Mouse (Mus musculus) liver, embryonic 14.5 days (tissue): ENCODE results near the gene Gm49395. TPM values are rescaled to one million over a fixed set of nuclear protein-coding genes. Genes with fewer than 3 reads are reported as not detected.

Experiments used
- ATAC-seq: fragments of 200-750 bp; cut with Nextera tagmentation; 2 replicates; pipeline ENCODE4 v1.8.0; 2017; ENCODE audit warnings: moderate number of reproducible peaks, mild to moderate bottlenecking, moderate library complexity; ENCODE audit not compliant: insufficient read depth
- DNase-seq, 3 experiments: peaks; one replicate each; pipeline ENCODE4 v3.0.0-alpha.2; 2012 to 2013; ENCODE audit warnings: low read depth in 3 of 3, low spot score in 3 of 3
- H3K27ac ChIP-seq: fragments of 300-500 bp; sonication (generic); 2 replicates; pipeline ENCODE4 v1.5.1; 2014; ENCODE audit warnings: moderate library complexity, mild to moderate bottlenecking, control low read depth, inconsistent platforms
- H3K27me3 ChIP-seq: fragments of 300-500 bp; sonication (generic); 2 replicates; pipeline ENCODE4 v1.6.1; 2014; ENCODE audit warnings: mild to moderate bottlenecking, low read length, moderate library complexity; ENCODE audit not compliant: control insufficient read depth, insufficient read depth
- H3K36me3 ChIP-seq: fragments of 300-500 bp; sonication (generic); replicated peaks from 2 replicates; pipeline ENCODE4 v1.6.1; 2014; ENCODE audit warnings: low read depth; ENCODE audit not compliant: control insufficient read depth, insufficient read depth
- H3K4me1 ChIP-seq, 2 experiments: fragments of 200-500 bp in 1 of 2; fragments of 300-500 bp in 1 of 2; sonication (generic) in 1 of 2; replicated peaks; 2 replicates each; pipeline ENCODE4 v1.6.1; 2012 to 2014; ENCODE audit warnings: antibody characterized with exemption in 1 of 2, inconsistent platforms in 1 of 2, low read length in 1 of 2; ENCODE audit not compliant: control insufficient read depth in 2 of 2, insufficient read depth in 2 of 2
- H3K4me2 ChIP-seq: fragments of 300-500 bp; sonication (generic); 2 replicates; pipeline ENCODE4 v1.6.1; 2014; ENCODE audit warnings: low read depth, mild to moderate bottlenecking, control low read depth, moderate library complexity
- H3K4me3 ChIP-seq, 2 experiments: fragments of 200-500 bp in 1 of 2; fragments of 300-500 bp in 1 of 2; sonication (generic) in 1 of 2; 2 replicates each; pipeline ENCODE4 v1.5.1; 2012 to 2014; ENCODE audit warnings: low read depth in 2 of 2, low read length in 2 of 2, mild to moderate bottlenecking in 2 of 2, control low read depth in 1 of 2, inconsistent platforms in 1 of 2, moderate library complexity in 1 of 2; ENCODE audit not compliant: insufficient read depth in 1 of 2
- H3K9ac ChIP-seq: fragments of 300-500 bp; sonication (generic); replicated peaks from 2 replicates; pipeline ENCODE4 v1.6.1; 2014; ENCODE audit warnings: mild to moderate bottlenecking, control low read depth, moderate library complexity
- H3K9me3 ChIP-seq: fragments of 300-500 bp; sonication (generic); 2 replicates; pipeline ENCODE4 v1.6.1; 2016; ENCODE audit warnings: low read length, mixed read lengths; ENCODE audit not compliant: control insufficient read depth
- CTCF ChIP-seq: IDR thresholded peaks from 2 replicates; pipeline ENCODE4 v1.5.1; 2016; ENCODE audit warnings: antibody characterized with exemption, low read depth, control low read depth
- EP300 ChIP-seq: IDR thresholded peaks from 2 replicates; pipeline ENCODE4 v1.6.1; 2016; ENCODE audit warnings: antibody characterized with exemption, low read depth
- WGBS: fragments of 180-500 bp; shearing (Covaris S2); extraction: QIAGEN DNeasy Blood & Tissue Kit; methylation state at CpG from one replicate; pipeline ENCODE4 v1.1.7; 2014; ENCODE audit not compliant: insufficient replicate concordance; 5-methylcytosine and 5-hydroxymethylcytosine counted together
- polyA plus RNA-seq, 2 experiments: library from polyadenylated mRNA; depleted of rRNA in 1 of 2; stranded (reverse) in 1 of 2; unstranded in 1 of 2; fragments of >200 nt; fragmentation: Nextera tagmentation in 1 of 2; extraction: Ambion mirVana in 1 of 2; gene quantifications; 2 replicates each; pipeline versions ENCODE4 v1.2.1 to v1.2.3; 2012 to 2014

The Gm49395 gene
- polyA plus RNA-seq, 2 experiments: 0.58 to 3.2 TPM

DNA sequence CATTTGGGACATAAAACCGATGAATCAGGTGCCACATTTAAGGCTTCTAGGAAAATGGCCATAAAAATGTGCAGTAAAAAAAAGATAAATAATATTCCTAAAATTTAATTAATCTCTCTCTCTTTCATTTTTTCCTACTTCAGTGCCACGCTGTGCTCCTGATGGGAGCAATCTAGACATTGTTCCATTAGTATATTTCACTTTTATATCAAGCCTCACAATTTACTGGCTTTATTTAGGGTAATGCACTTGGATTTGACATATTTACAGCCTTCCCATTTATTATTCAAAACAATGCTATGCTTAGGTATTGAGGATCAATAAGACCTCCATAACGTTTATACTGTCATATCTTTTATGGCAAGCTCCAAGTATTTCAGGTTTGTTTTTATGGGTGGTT, 76.3 kb downstream of the Gm49395 start:
- no peaks in the 10 kb centered on the region for H3K36me3 ChIP-seq
- H3K9me3 ChIP-seq: no peaks in the 10 kb centered on the region
- TF ChIP-seq CTCF (no peak), EP300 (no peak)
- H3K9ac ChIP-seq: no peak overlapping the region
- H3K4me1 ChIP-seq: peaks cover 0 to 1% of the 10 kb centered on the region in 2 experiments; a peak in 2 of 4 replicates
- no peak overlapping the region for H3K4me2 ChIP-seq
- DNase-seq (no peak), ATAC-seq (no peak)
- H3K27me3 ChIP-seq: no peaks in the 10 kb centered on the region
- WGBS: 58% methylated on average over 3 of the region's 3 CpGs
- H3K4me3 ChIP-seq: no peak overlapping the region
- no peak overlapping the region for H3K27ac ChIP-seq

- Histone ChIP-seq H3K27me3 (no peaks in the 10 kb centered on the region), H3K4me2 (no peak overlapping the region), H3K4me1 (peaks cover 0 to 1% of the 10 kb centered on the region in 2 experiments; a peak in 2 of 4 replicates), H3K36me3 (no peaks in the 10 kb centered on the region), H3K9me3 (no peaks in the 10 kb centered on the region), H3K27ac (no peak overlapping the region), H3K4me3 (no peak overlapping the region), H3K9ac (no peak overlapping the region)
- ATAC-seq (no peak), DNase-seq (no peak)
- TF ChIP-seq EP300 (no peak), CTCF (no peak)
- WGBS: 68% methylated on average over 6 of the region's 6 CpGs
These were observed 79.5 kb downstream of the Gm49395 start for GRCm38 (mm10) chr13:115022117-115022787.

DNA sequence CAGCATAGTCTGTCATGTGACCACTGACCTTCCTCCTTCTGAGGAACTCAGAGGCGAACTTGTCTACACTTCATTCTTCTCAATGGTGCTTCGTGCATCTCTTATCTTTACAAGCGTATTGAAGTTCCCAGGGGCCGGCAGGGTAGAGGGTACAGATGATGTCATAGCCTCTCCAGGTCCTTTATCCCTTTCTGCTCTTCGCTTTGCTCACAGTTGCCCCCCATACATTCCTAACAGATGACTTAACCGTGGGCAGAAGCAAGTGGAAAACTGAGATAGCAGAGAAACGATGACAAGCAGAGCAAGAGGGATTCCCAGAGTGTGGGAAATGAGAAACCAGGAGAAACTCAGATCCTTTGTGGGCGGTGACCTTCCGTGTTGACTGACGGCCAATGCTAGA, 80.3 kb downstream of the Gm49395 start:
- Histone ChIP-seq H3K4me2 (no peak overlapping the region), H3K27ac (no peak overlapping the region), H3K4me1 (peaks cover 0 to 1% of the 10 kb centered on the region in 2 experiments; a peak in 2 of 4 replicates), H3K27me3 (no peaks in the 10 kb centered on the region), H3K9me3 (no peaks in the 10 kb centered on the region), H3K36me3 (no peaks in the 10 kb centered on the region), H3K4me3 (no peak overlapping the region), H3K9ac (no peak overlapping the region)
- peak; percentile 35; the same call in 1 of the 2 replicates for ATAC-seq
- DNase-seq: no peak
- 18% methylated on average over 10 of the region's 10 CpGs for WGBS
- no peak for TF ChIP-seq CTCF
- no peak for TF ChIP-seq EP300

DNA sequence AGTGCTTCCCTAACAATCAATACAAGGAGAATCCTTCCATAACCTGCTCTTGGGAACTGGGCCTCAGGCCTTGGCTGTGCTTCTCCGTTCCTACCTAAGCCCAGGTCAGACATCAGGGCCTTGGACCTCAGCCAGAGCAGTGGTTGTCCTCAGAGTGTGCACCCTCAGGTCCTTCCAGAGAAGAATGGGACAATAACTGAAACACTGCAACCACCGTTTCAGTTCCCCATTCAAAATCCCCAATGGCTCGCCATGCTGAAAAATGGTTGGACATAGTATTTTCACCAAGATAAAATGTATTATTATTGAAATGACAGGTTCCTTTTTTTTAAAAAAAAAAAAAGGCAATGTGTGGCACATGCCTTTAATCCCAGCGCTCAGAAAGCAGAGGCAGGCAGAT, 81.0 kb downstream of the Gm49395 start:
- Histone ChIP-seq H3K9me3 (no peaks in the 10 kb centered on the region), H3K9ac (no peak overlapping the region), H3K27me3 (no peaks in the 10 kb centered on the region), H3K4me1 (peaks cover 0 to 1% of the 10 kb centered on the region in 2 experiments; a peak in 2 of 4 replicates), H3K36me3 (no peaks in the 10 kb centered on the region), H3K4me3 (no peak overlapping the region), H3K27ac (no peak overlapping the region), H3K4me2 (no peak overlapping the region)
- no peak for DNase-seq
- TF ChIP-seq CTCF (no peak), EP300 (no peak)
- 75% methylated on average over 4 of the region's 4 CpGs for whole genome bisulfite sequencing
- ATAC-seq: no peak

DNA sequence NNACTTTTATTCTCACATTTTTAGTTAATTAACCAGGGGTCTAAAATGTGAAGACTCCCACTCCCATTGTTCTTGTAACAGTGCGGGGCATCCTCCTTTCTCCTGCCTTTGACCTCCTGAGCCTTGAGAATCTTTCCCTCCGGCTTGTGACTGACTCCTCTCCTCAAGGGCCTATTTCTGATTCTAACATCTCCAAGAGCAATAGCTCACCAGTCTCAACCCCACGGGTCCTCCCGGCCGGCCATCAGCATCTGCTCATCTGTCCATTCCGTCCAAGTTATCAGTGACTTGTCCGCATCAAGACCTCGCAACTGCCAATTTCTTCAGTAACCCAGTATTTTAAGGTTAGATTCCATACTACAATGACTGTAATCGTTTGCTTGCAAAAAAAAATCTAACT, 84.2 kb downstream of the Gm49395 start:
- TF ChIP-seq EP300 (no peak), CTCF (no peak)
- DNase-seq (no peak), ATAC-seq (no peak)
- Histone ChIP-seq H3K9me3 (no peaks in the 10 kb centered on the region), H3K4me1 (peaks cover 0 to under 1% of the 10 kb centered on the region in 2 experiments; a peak in 1 of 4 replicates), H3K27ac (no peak overlapping the region), H3K36me3 (no peaks in the 10 kb centered on the region), H3K27me3 (no peaks in the 10 kb centered on the region), H3K4me2 (no peak overlapping the region), H3K4me3 (no peak overlapping the region), H3K9ac (no peak overlapping the region)
- 69% methylated on average over 9 of the region's 9 CpGs for WGBS
